Mouse (Mus musculus) subcutaneous adipose tissue, adult 2 months (tissue): ENCODE measurements around the gene Parg. TPM values are rescaled to one million over a fixed set of nuclear protein-coding genes. Genes with fewer than 3 reads are reported as not detected.

Experiments
- polyA plus RNA-seq: library from polyadenylated mRNA; depleted of rRNA; stranded (reverse); fragments of >200 nt; gene quantifications from 2 replicates; pipeline ENCODE4 v1.2.3, GENCODE M21; 2012; ENCODE audit warnings: low replicate concordance; rRNA removed

The Parg gene
- 5.8 and 10.2 TPM in 2 replicates for polyA plus RNA-seq

DNA sequence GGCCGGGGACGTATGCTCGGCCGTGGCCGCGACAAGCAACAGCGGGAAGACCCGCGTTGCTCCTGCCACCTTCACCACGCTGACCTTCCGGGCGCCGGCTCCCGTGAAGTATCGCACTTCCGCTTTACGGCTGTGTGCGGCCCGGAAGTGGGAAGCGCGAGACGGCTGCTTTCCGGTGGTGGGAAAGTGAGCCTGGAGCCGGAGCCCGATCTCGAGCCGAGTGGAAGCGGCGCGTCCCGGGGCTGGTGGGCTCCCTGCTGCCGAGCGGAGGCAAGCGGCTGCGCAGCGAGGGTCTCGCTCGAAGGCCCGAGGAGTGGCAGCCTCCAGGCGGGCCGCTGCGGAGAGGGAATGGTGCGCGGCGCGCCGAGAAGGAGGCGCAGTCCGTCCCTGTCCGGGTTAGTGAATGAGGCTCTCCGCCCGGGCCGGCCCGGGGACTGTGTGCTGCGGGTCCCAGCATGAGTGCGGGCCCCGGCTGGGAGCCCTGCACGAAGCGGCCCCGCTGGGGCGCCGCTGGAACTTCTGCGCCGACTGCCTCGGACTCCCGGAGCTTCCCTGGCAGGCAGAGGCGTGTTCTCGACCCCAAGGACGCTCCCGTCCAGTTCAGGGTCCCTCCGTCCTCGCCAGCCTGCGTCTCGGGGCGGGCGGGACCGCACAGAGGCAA, at the start of gene Parg, which contains the start of gene Timm23:
TSS of gene Parg (plus strand) at position 159 of the 661 bp plus-strand sequence.
TSS of gene Timm23 (minus strand) at position 108 of the 661 bp plus-strand sequence.

DNA sequence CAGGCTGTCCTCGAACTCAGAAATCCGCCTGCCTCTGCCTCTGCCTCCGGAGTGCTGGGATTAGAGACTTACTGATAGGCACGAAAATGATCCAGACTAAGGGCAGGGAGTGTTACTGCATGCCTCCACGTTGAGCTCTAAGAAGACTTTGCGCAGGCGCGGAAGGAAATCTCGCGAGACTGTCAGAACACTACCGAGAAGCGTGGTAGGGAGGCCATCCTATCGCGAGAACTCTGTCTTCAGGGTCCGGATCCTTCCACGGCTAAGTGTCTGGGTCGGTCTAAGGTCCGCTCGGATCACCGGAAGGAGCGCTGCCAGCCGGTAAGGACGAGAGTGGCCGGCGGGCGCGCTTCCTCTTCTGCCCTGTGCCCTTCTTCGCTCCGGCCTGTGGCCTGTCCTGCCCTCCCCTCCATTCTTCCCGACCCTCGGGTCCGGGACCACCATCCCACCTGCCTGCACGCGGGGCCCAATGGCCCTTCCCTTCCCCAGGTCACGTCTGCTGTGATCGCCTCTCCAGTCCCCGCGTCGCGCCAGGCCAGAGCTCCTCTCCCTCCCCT, 42.0 kb upstream of the Parg start, which contains the start of gene Ncoa4:
TSS of gene Ncoa4 (plus strand) at position 176 of the 557 bp plus-strand sequence.

GRCm38 (mm10) chr14:32321732-32322685, 120.3 kb downstream of the Parg start, which contains the start of gene Ogdhl:
Ogdhl (plus strand) TSS chr14:32322019.

Other genes with a start within 250 kb of the Parg start
- gene Galnt15, start 173.0 kb upstream of the Parg start, polyA plus RNA-seq, result 21.5 and 43.9 TPM in 2 replicates
- gene Oxnad1, start 116.6 kb upstream of the Parg start, polyA plus RNA-seq, result 26.4 and 29.8 TPM in 2 replicates
- gene Dph3, start 116.2 kb upstream of the Parg start, polyA plus RNA-seq, result 27.0 and 31.4 TPM in 2 replicates
- not detected in 2 replicates for gene Msmb, start 59.9 kb upstream of the Parg start, polyA plus RNA-seq
- gene Ncoa4, start 42.1 kb upstream of the Parg start, polyA plus RNA-seq, result 93.0 and 112 TPM in 2 replicates
- 199 and 255 TPM in 2 replicates for gene Timm23, start 51 bp upstream of the Parg start, polyA plus RNA-seq
- gene Ogdhl, start 120.1 kb downstream of the Parg start, polyA plus RNA-seq, result 0.82 and 15.3 TPM in 2 replicates
- not detected in 2 replicates for gene 1700024G13Rik, start 186.4 kb downstream of the Parg start, polyA plus RNA-seq